Mouse (Mus musculus): Measurements from ENCODE around the gene Mecom.

GRCm38 (mm10) chr3:30294433-30294832 is 253.4 kb downstream of the Mecom start:
- TF ChIP-seq CTCF (IDR thresholded peaks at IDR 0.05; ENCODE audit: borderline replicate concordance, insufficient read depth, low read depth, low read length) (no peak), POLR2A (IDR thresholded peaks at IDR 0.05; ENCODE audit: borderline replicate concordance, insufficient read depth, low read length) (no peak)
